Mouse (Mus musculus) lung, adult 2 months (tissue): ENCODE results near the gene Cuedc1.

Experiments used
- CTCF ChIP-seq: fragments of 200-500 bp; IDR thresholded peaks from 2 replicates; pipeline ENCODE4 v1.5.1; 2011; ENCODE audit warnings: mild to moderate bottlenecking, low read length, control low read depth; ENCODE audit not compliant: insufficient read depth
- POLR2A ChIP-seq: fragments of 200-500 bp; IDR thresholded peaks from 2 replicates; pipeline ENCODE4 v1.6.1; 2011; ENCODE audit warnings: low read depth, mild to moderate bottlenecking, control low read depth, low read length, borderline replicate concordance; ENCODE audit errors: extremely low read depth

GRCm38 (mm10) chr11:88100170-88100569 lies 2.3 kb downstream of the Cuedc1 start:
- TF ChIP-seq CTCF (no peak), POLR2A (no peak)
